Mouse (Mus musculus): ENCODE results near the gene Cntn2. TPM values are rescaled to one million over a fixed set of nuclear protein-coding genes. Genes with fewer than 3 reads are reported as not detected.
A peak's percentile ranks its signal among the peaks of the same experiment; 100 is the strongest.

The Cntn2 gene
- polyA plus RNA-seq, 1 experiment from 2014 or later, result 0.60 TPM

- 10% methylated on average over 10 of the region's 10 CpGs for WGBS
- DNase-seq (ENCODE audit: low spot score), result peak; percentile 58
- H3K27me3 ChIP-seq (replicated peaks; ENCODE audit: control insufficient read depth, insufficient read depth, low read length), result no peaks in the 10 kb centered on the region
Observed at GRCm38 (mm10) chr1:132525832-132526231, 17.2 kb downstream of the Cntn2 start.

GRCm38 (mm10) chr1:132523920-132524319 is 19.1 kb downstream of the Cntn2 start:
- Histone ChIP-seq H3K9ac (ENCODE audit: low read depth, low read length) (no peak overlapping the region), H3K4me3 (ENCODE audit: low read depth, low read length) (no peak overlapping the region), H3K36me3 (ENCODE audit: control insufficient read depth, insufficient read depth, low read length) (no peaks in the 10 kb centered on the region), H3K27me3 (replicated peaks; ENCODE audit: control insufficient read depth, insufficient read depth, low read length) (no peaks in the 10 kb centered on the region), H3K4me1 (replicated peaks; ENCODE audit: control insufficient read depth, insufficient read depth, low read length) (no peaks in the 10 kb centered on the region), H3K4me2 (no peak overlapping the region), H3K9me3 (ENCODE audit: control insufficient read depth, low read length) (no peaks in the 10 kb centered on the region), H3K27ac (ENCODE audit: low read depth, low read length) (no peak overlapping the region)
- WGBS, result 23% methylated on average over 4 of the region's 4 CpGs
- ATAC-seq (replicated peaks; ENCODE audit: low FRiP score) (no peak), DNase-seq (ENCODE audit: low spot score) (no peak)

More at GRCm38 (mm10) chr1:132525832-132526231, 17.2 kb downstream of the Cntn2 start:
- Histone ChIP-seq H3K27ac (ENCODE audit: low read depth, low read length) (no peak overlapping the region), H3K4me3 (ENCODE audit: low read depth, low read length) (no peak overlapping the region), H3K36me3 (ENCODE audit: control insufficient read depth, insufficient read depth, low read length) (no peaks in the 10 kb centered on the region), H3K4me2 (no peak overlapping the region), H3K4me1 (replicated peaks; ENCODE audit: control insufficient read depth, insufficient read depth, low read length) (no peaks in the 10 kb centered on the region), H3K9ac (ENCODE audit: low read depth, low read length) (no peak overlapping the region), H3K9me3 (ENCODE audit: control insufficient read depth, low read length) (no peaks in the 10 kb centered on the region)
- ATAC-seq (replicated peaks; ENCODE audit: low FRiP score), result no peak

GRCm38 (mm10) chr1:132523048-132523447 is 20.0 kb downstream of the Cntn2 start:
- H3K27me3 ChIP-seq (replicated peaks; ENCODE audit: control insufficient read depth, insufficient read depth, low read length), result no peaks in the 10 kb centered on the region
- H3K9me3 ChIP-seq (ENCODE audit: control insufficient read depth, low read length), result no peaks in the 10 kb centered on the region
- no peaks in the 10 kb centered on the region for H3K4me1 ChIP-seq (replicated peaks; ENCODE audit: control insufficient read depth, insufficient read depth, low read length)
- H3K4me3 ChIP-seq (ENCODE audit: low read depth, low read length), result no peak overlapping the region
- H3K36me3 ChIP-seq (ENCODE audit: control insufficient read depth, insufficient read depth, low read length), result no peaks in the 10 kb centered on the region
- WGBS, result 78% methylated on average over 8 of the region's 8 CpGs
- H3K9ac ChIP-seq (ENCODE audit: low read depth, low read length), result no peak overlapping the region
- ATAC-seq (replicated peaks; ENCODE audit: low FRiP score), result no peak
- no peak overlapping the region for H3K4me2 ChIP-seq
- no peak overlapping the region for H3K27ac ChIP-seq (ENCODE audit: low read depth, low read length)
- no peak for DNase-seq (ENCODE audit: low spot score)

- H3K4me2 ChIP-seq, result no peak overlapping the region; the same call in 1 of the 2 replicates
- peak; percentile 80 for ATAC-seq (replicated peaks; ENCODE audit: low FRiP score)
- WGBS, result 32% methylated on average over 3 of the region's 6 CpGs
- DNase-seq (ENCODE audit: low spot score), result no peak
- H3K4me1 ChIP-seq (replicated peaks; ENCODE audit: control insufficient read depth, insufficient read depth, low read length), result no peaks in the 10 kb centered on the region
- no peak overlapping the region for H3K9ac ChIP-seq (ENCODE audit: low read depth, low read length)
- no peaks in the 10 kb centered on the region for H3K9me3 ChIP-seq (ENCODE audit: control insufficient read depth, low read length)
- H3K27me3 ChIP-seq (replicated peaks; ENCODE audit: control insufficient read depth, insufficient read depth, low read length), result no peaks in the 10 kb centered on the region
- no peak overlapping the region for H3K27ac ChIP-seq (ENCODE audit: low read depth, low read length)
- H3K4me3 ChIP-seq (ENCODE audit: low read depth, low read length), result no peak overlapping the region
- H3K36me3 ChIP-seq (ENCODE audit: control insufficient read depth, insufficient read depth, low read length), result no peaks in the 10 kb centered on the region
Observed at GRCm38 (mm10) chr1:132520764-132521163, 22.3 kb downstream of the Cntn2 start.

GRCm38 (mm10) chr1:132519734-132520133 is 23.3 kb downstream of the Cntn2 start:
- Histone ChIP-seq H3K4me3 (ENCODE audit: low read depth, low read length) (no peak overlapping the region), H3K9me3 (ENCODE audit: control insufficient read depth, low read length) (no peaks in the 10 kb centered on the region), H3K27ac (ENCODE audit: low read depth, low read length) (no peak overlapping the region), H3K4me1 (replicated peaks; ENCODE audit: control insufficient read depth, insufficient read depth, low read length) (no peaks in the 10 kb centered on the region), H3K36me3 (ENCODE audit: control insufficient read depth, insufficient read depth, low read length) (no peaks in the 10 kb centered on the region), H3K9ac (ENCODE audit: low read depth, low read length) (no peak overlapping the region), H3K27me3 (replicated peaks; ENCODE audit: control insufficient read depth, insufficient read depth, low read length) (no peaks in the 10 kb centered on the region), H3K4me2 (no peak overlapping the region)
- ATAC-seq (replicated peaks; ENCODE audit: low FRiP score), result no peak
- no peak for DNase-seq (ENCODE audit: low spot score)
- WGBS, result 85% methylated on average over 11 of the region's 11 CpGs

- Histone ChIP-seq H3K9ac (ENCODE audit: low read depth, low read length) (no peak overlapping the region), H3K4me3 (ENCODE audit: low read depth, low read length) (no peak overlapping the region), H3K4me2 (no peak overlapping the region), H3K27me3 (replicated peaks; ENCODE audit: control insufficient read depth, insufficient read depth, low read length) (no peaks in the 10 kb centered on the region), H3K27ac (ENCODE audit: low read depth, low read length) (no peak overlapping the region), H3K36me3 (ENCODE audit: control insufficient read depth, insufficient read depth, low read length) (no peaks in the 10 kb centered on the region), H3K9me3 (ENCODE audit: control insufficient read depth, low read length) (no peaks in the 10 kb centered on the region), H3K4me1 (replicated peaks; ENCODE audit: control insufficient read depth, insufficient read depth, low read length) (no peaks in the 10 kb centered on the region)
- DNase-seq (ENCODE audit: low spot score) (no peak), ATAC-seq (replicated peaks; ENCODE audit: low FRiP score) (no peak)
- 79% methylated on average over 18 of the region's 18 CpGs for WGBS
Observed at GRCm38 (mm10) chr1:132518621-132519020, 24.4 kb downstream of the Cntn2 start.

GRCm38 (mm10) chr1:132516776-132517175 is 26.3 kb downstream of the Cntn2 start:
- H3K9ac ChIP-seq (ENCODE audit: low read depth, low read length), result no peak overlapping the region
- 85% methylated on average over 11 of the region's 11 CpGs for WGBS
- no peaks in the 10 kb centered on the region for H3K27me3 ChIP-seq (replicated peaks; ENCODE audit: control insufficient read depth, insufficient read depth, low read length)
- H3K4me2 ChIP-seq, result no peak overlapping the region
- no peak overlapping the region for H3K27ac ChIP-seq (ENCODE audit: low read depth, low read length)
- H3K36me3 ChIP-seq (ENCODE audit: control insufficient read depth, insufficient read depth, low read length), result no peaks in the 10 kb centered on the region
- no peaks in the 10 kb centered on the region for H3K4me1 ChIP-seq (replicated peaks; ENCODE audit: control insufficient read depth, insufficient read depth, low read length)
- no peak for DNase-seq (ENCODE audit: low spot score)
- H3K9me3 ChIP-seq (ENCODE audit: control insufficient read depth, low read length), result no peaks in the 10 kb centered on the region
- H3K4me3 ChIP-seq (ENCODE audit: low read depth, low read length), result no peak overlapping the region
- ATAC-seq (replicated peaks; ENCODE audit: low FRiP score), result no peak

GRCm38 (mm10) chr1:132515339-132515738 is 27.7 kb downstream of the Cntn2 start:
- Histone ChIP-seq H3K9ac (ENCODE audit: low read depth, low read length) (no peak overlapping the region), H3K4me1 (replicated peaks; ENCODE audit: control insufficient read depth, insufficient read depth, low read length) (no peaks in the 10 kb centered on the region), H3K4me3 (ENCODE audit: low read depth, low read length) (no peak overlapping the region), H3K27ac (ENCODE audit: low read depth, low read length) (no peak overlapping the region), H3K36me3 (ENCODE audit: control insufficient read depth, insufficient read depth, low read length) (no peaks in the 10 kb centered on the region), H3K27me3 (replicated peaks; ENCODE audit: control insufficient read depth, insufficient read depth, low read length) (no peaks in the 10 kb centered on the region), H3K4me2 (no peak overlapping the region), H3K9me3 (ENCODE audit: control insufficient read depth, low read length) (no peaks in the 10 kb centered on the region)
- DNase-seq (ENCODE audit: low spot score) (no peak), ATAC-seq (replicated peaks; ENCODE audit: low FRiP score) (no peak)
- WGBS, result 86% methylated on average over 12 of the region's 12 CpGs

GRCm38 (mm10) chr1:132512106-132512505 is 30.9 kb downstream of the Cntn2 start:
- Histone ChIP-seq H3K4me3 (ENCODE audit: low read depth, low read length) (no peak overlapping the region), H3K36me3 (ENCODE audit: control insufficient read depth, insufficient read depth, low read length) (peaks cover 5% of the 10 kb centered on the region; the same call in 1 of the 2 replicates), H3K27me3 (replicated peaks; ENCODE audit: control insufficient read depth, insufficient read depth, low read length) (no peaks in the 10 kb centered on the region), H3K9ac (ENCODE audit: low read depth, low read length) (no peak overlapping the region), H3K4me1 (replicated peaks; ENCODE audit: control insufficient read depth, insufficient read depth, low read length) (no peaks in the 10 kb centered on the region), H3K4me2 (no peak overlapping the region), H3K9me3 (ENCODE audit: control insufficient read depth, low read length) (no peaks in the 10 kb centered on the region), H3K27ac (ENCODE audit: low read depth, low read length) (no peak overlapping the region)
- WGBS, result 72% methylated on average over 8 of the region's 8 CpGs
- ATAC-seq (replicated peaks; ENCODE audit: low FRiP score) (no peak), DNase-seq (ENCODE audit: low spot score) (no peak)

Data from liver, embryonic 11.5 days (tissue).